Mouse (Mus musculus) megakaryocyte progenitor cell, adult 5-6 weeks (primary cell): ENCODE measurements around the gene Nr6a1. TPM values are rescaled to one million over a fixed set of nuclear protein-coding genes. Genes with fewer than 3 reads are reported as not detected.

Source experiments
- ATAC-seq: replicated peaks from 2 replicates; pipeline ENCODE4 v1.8.0; 2016; ENCODE audit warnings: mild to moderate bottlenecking, moderate TSS enrichment, inconsistent platforms; ENCODE audit not compliant: poor library complexity
- total RNA-seq, 2 experiments: library from RNA; stranded (forward) in 1 of 2; stranded (reverse) in 1 of 2; fragments of 157-497, 149-512 nt in 1 of 2; fragments of 200-1000 nt in 1 of 2; gene quantifications; 2 replicates each; pipeline versions ENCODE4 v1.2.3 to v1.2.4; 2015 to 2017

Gene Nr6a1
- total RNA-seq, 2 experiments from 2014 or later: 1.3 to 2.7 TPM

DNA sequence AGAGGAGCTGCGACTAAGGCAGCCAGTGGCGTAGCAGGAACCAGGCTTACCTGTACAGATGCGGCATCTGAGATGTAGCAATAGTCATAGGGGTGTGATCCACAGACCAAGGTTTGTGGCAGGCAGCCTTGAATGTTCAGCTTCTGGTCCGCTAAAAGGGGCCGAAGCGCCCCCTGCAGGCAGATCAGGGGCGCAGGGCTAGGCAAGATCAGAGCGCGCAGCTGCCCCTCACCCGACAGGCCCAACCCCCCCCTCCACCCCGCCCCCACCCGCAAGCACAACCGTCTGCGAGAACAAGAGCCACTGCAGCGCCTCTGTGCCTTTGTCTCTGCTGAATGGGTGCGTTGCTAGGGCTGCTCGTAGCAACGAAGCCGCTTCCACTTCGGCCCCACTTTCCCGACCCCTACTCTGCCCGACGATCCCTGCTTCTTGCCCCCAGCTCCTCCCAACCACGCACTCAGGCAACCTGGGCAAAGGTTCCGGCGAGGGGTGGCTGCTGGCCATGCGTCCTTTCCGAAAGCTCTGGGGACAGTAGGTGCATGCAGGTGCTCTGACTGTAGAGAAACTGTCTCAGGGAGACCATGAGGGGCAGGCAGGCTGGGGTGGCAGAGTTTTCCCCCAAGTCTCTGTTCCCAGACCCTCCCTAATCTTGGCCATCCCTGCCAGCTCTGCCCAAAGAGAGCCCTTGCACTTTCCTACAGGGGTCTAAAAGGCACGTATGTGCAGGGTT, 238.5 kb downstream of the Nr6a1 start:
- peak; percentile 56 for ATAC-seq

DNA sequence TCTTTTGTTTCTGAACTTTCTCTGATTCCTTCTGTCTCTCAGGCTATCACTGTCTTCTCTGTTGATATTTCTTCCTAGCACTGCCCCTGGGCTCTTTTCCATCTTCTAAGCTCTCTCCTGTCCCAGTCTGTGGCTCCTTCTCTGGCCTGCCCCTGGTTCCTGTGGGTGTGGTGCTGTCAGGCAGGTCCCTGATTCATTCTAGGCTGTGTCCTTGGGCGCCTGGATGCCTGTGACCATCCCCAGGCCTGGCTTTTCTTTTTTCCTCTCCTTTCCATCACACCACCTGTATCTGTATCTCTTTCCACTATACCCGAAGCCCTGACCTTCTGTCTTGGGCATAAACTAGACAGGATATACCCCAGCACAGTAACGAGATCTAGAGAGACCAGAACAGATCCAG, 241.7 kb downstream of the Nr6a1 start:
- no peak for ATAC-seq

DNA sequence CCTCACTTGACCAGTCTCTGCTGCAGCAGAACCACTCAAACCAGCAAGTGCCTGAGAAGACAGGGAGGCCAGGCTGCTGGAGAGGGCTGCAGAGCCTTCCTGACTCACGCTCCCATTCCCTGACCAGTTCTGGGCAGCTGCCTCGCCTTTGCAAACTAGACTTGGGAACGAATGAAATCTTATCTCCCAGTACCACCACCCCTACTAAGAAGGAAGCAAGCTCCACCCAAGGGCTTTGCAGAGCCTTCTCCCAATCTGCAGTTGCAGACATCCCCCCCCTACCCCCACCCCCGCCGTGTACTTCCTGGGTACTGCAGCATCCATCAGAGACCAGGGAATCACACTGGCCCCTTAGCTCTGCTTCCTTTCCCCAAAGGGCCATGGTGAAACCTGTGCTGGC, 244.4 kb downstream of the Nr6a1 start:
- no peak for ATAC-seq

DNA sequence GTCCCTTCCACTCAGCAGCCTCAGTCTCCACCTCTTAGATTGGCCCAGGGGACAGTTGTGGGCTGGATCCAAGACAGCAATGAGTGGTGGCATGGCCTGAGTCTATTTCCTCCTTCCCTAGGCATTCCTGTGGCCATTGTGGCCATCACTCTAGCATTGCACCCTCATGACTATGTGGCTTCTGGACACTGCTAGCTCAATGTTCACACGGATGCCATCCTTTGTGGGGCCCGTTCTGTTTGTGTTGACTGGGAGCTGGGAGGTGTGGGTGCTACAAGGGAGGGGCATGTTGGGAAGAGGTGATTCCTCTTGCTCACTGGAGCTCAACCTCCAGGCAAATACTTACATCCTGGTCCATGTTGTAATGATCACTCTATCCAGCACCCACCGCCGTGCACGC, 245.3 kb downstream of the Nr6a1 start:
- ATAC-seq: no peak

DNA sequence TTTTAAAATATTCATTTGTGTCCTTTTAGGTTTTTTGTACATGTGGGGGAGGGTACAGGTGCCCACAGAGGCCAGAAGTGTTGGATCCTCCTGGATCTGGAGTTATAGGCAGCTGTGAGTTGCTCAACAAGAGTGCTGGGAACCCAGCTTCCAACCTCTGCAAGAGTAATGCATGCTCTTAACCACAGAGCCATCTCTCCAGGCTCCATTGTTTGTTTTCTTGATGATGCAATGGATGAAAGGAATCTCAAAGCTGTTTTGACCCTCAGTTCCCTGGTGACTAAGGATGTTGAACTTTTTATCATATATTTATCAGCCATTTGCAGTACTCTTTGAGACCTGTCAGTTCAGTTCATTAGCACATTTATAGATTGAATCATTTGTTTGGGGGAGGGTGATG, 248.5 kb downstream of the Nr6a1 start:
- no peak for ATAC-seq

DNA sequence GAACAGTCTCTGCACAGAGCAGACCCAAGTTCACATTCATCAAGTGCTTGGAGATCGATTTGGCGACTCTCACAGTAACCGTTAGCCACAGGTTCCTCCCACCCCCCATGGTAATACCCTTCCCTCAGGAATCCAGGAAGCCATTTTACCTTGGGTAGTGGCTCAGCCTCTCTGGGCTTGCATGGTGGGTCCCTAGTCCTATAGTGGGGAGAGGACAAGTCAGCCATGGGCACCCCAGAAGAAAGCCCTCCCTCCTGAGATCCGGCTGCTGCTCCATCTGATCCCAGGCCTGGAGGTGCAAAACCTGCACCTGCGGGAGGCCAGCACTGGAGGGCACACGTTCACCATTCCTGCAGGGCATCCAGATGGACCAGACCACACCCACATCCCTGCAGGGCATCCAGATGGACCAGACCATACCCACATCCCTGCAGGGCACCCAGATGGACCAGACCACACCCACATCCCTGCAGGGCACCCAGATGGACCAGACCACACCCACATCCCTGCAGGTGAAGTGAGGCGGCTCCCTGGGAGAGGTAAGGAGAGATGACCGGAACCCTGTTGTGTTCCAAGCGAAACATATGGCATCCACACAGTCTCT, 252.0 kb downstream of the Nr6a1 start:
- ATAC-seq: no peak

Other genes starting within 250 kb of the Nr6a1 start
- gene Nr5a1, start 213.1 kb downstream of the Nr6a1 start, total RNA-seq (2015): not detected in 2 replicates
- gene Nr5a1, start 213.1 kb downstream of the Nr6a1 start, total RNA-seq (2017): not detected in 2 replicates
- 0.17 TPM in 1 of 2 replicates, not detected in the other for gene Olfml2a, start 4.3 kb upstream of the Nr6a1 start, total RNA-seq (2015)
- gene Olfml2a, start 4.3 kb upstream of the Nr6a1 start, total RNA-seq (2017): 0.03 TPM in 1 of 2 replicates, not detected in the other
- gene Wdr38, start 69.8 kb upstream of the Nr6a1 start, total RNA-seq (2015): 0.22 TPM in 2 replicates
- 0.25 and 0.88 TPM in 2 replicates for gene Wdr38, start 69.8 kb upstream of the Nr6a1 start, total RNA-seq (2017)
- 73.3 and 82.6 TPM in 2 replicates for gene Arpc5l, start 77.7 kb upstream of the Nr6a1 start, total RNA-seq (2015)
- 47.8 and 49.6 TPM in 2 replicates for gene Arpc5l, start 77.7 kb upstream of the Nr6a1 start, total RNA-seq (2017)
- gene Rpl35, start 77.9 kb upstream of the Nr6a1 start, total RNA-seq (2015): 632 and 667 TPM in 2 replicates
- 1,515 and 1,624 TPM in 2 replicates for gene Rpl35, start 77.9 kb upstream of the Nr6a1 start, total RNA-seq (2017)
- gene Golga1, start 137.9 kb upstream of the Nr6a1 start, total RNA-seq (2015): 12.7 and 14.1 TPM in 2 replicates
- gene Golga1, start 137.9 kb upstream of the Nr6a1 start, total RNA-seq (2017): 16.5 and 19.2 TPM in 2 replicates